Mouse (Mus musculus): ENCODE measurements around the gene Arhgef39. TPM values are rescaled to one million over a fixed set of nuclear protein-coding genes. Genes with fewer than 3 reads are reported as not detected.

Arhgef39 gene
- polyA plus RNA-seq (2015; fragmentation: Illumina TruSeq; extraction: RNeasy Lipid Tissue Mini Kit (QIAGEN cat#74804); ENCODE audit: insufficient read depth, low read depth, low replicate concordance), result 3.8 TPM

GRCm38 (mm10) chr4:43499407-43500333 is at the start of gene Arhgef39:
Arhgef39 (minus strand) TSS chr4:43499695.

GRCm38 (mm10) chr4:43506536-43507185 is 7.2 kb upstream of the Arhgef39 start, which contains the start of gene Car9:
Car9 (plus strand) TSS chr4:43506966.

GRCm38 (mm10) chr4:43492821-43493185 is 6.7 kb downstream of the Arhgef39 start, which contains the start of gene Ccdc107:
Ccdc107 (plus strand) TSS chr4:43492900.

GRCm38 (mm10) chr4:43483535-43484091 is 15.9 kb downstream of the Arhgef39 start, which contains the start of gene Sit1:
Sit1 (minus strand) TSS chr4:43483734.

GRCm38 (mm10) chr4:43454041-43454836 is 45.3 kb downstream of the Arhgef39 start, which contains the start of gene Cd72:
Cd72 (minus strand) TSS chr4:43454628.

Other genes with a start within 250 kb of the Arhgef39 start
- gene Atp8b5, start 232.5 kb downstream of the Arhgef39 start, polyA plus RNA-seq (2015; fragmentation: Illumina TruSeq; extraction: RNeasy Lipid Tissue Mini Kit (QIAGEN cat#74804); ENCODE audit: insufficient read depth, low read depth, low replicate concordance), result 0.28 TPM
- 5.5 TPM for gene Rusc2, start 117.7 kb downstream of the Arhgef39 start, polyA plus RNA-seq (2015; fragmentation: Illumina TruSeq; extraction: RNeasy Lipid Tissue Mini Kit (QIAGEN cat#74804); ENCODE audit: insufficient read depth, low read depth, low replicate concordance)
- gene Fam166b, start 70.6 kb downstream of the Arhgef39 start, polyA plus RNA-seq (2015; fragmentation: Illumina TruSeq; extraction: RNeasy Lipid Tissue Mini Kit (QIAGEN cat#74804); ENCODE audit: insufficient read depth, low read depth, low replicate concordance), result not detected
- gene Tesk1, start 57.8 kb downstream of the Arhgef39 start, polyA plus RNA-seq (2015; fragmentation: Illumina TruSeq; extraction: RNeasy Lipid Tissue Mini Kit (QIAGEN cat#74804); ENCODE audit: insufficient read depth, low read depth, low replicate concordance), result 7.8 TPM
- gene Cd72, start 45.1 kb downstream of the Arhgef39 start, polyA plus RNA-seq (2015; fragmentation: Illumina TruSeq; extraction: RNeasy Lipid Tissue Mini Kit (QIAGEN cat#74804); ENCODE audit: insufficient read depth, low read depth, low replicate concordance), result 1.8 TPM
- gene Sit1, start 16.0 kb downstream of the Arhgef39 start, polyA plus RNA-seq (2015; fragmentation: Illumina TruSeq; extraction: RNeasy Lipid Tissue Mini Kit (QIAGEN cat#74804); ENCODE audit: insufficient read depth, low read depth, low replicate concordance), result not detected
- 28.5 TPM for gene Ccdc107, start 6.8 kb downstream of the Arhgef39 start, polyA plus RNA-seq (2015; fragmentation: Illumina TruSeq; extraction: RNeasy Lipid Tissue Mini Kit (QIAGEN cat#74804); ENCODE audit: insufficient read depth, low read depth, low replicate concordance)
- gene Car9, start 7.3 kb upstream of the Arhgef39 start, polyA plus RNA-seq (2015; fragmentation: Illumina TruSeq; extraction: RNeasy Lipid Tissue Mini Kit (QIAGEN cat#74804); ENCODE audit: insufficient read depth, low read depth, low replicate concordance), result not detected
- gene Tpm2, start 24.1 kb upstream of the Arhgef39 start, polyA plus RNA-seq (2015; fragmentation: Illumina TruSeq; extraction: RNeasy Lipid Tissue Mini Kit (QIAGEN cat#74804); ENCODE audit: insufficient read depth, low read depth, low replicate concordance), result 37.2 TPM
- gene Creb3, start 62.6 kb upstream of the Arhgef39 start, polyA plus RNA-seq (2015; fragmentation: Illumina TruSeq; extraction: RNeasy Lipid Tissue Mini Kit (QIAGEN cat#74804); ENCODE audit: insufficient read depth, low read depth, low replicate concordance), result 21.2 TPM
- 19.2 TPM for gene Tln1, start 63.0 kb upstream of the Arhgef39 start, polyA plus RNA-seq (2015; fragmentation: Illumina TruSeq; extraction: RNeasy Lipid Tissue Mini Kit (QIAGEN cat#74804); ENCODE audit: insufficient read depth, low read depth, low replicate concordance)
- gene Rgp1, start 79.0 kb upstream of the Arhgef39 start, polyA plus RNA-seq (2015; fragmentation: Illumina TruSeq; extraction: RNeasy Lipid Tissue Mini Kit (QIAGEN cat#74804); ENCODE audit: insufficient read depth, low read depth, low replicate concordance), result 6.8 TPM
- gene Gba2, start 79.2 kb upstream of the Arhgef39 start, polyA plus RNA-seq (2015; fragmentation: Illumina TruSeq; extraction: RNeasy Lipid Tissue Mini Kit (QIAGEN cat#74804); ENCODE audit: insufficient read depth, low read depth, low replicate concordance), result 4.6 TPM
- gene Msmp, start 84.8 kb upstream of the Arhgef39 start, polyA plus RNA-seq (2015; fragmentation: Illumina TruSeq; extraction: RNeasy Lipid Tissue Mini Kit (QIAGEN cat#74804); ENCODE audit: insufficient read depth, low read depth, low replicate concordance), result not detected
- gene Npr2, start 132.2 kb upstream of the Arhgef39 start, polyA plus RNA-seq (2015; fragmentation: Illumina TruSeq; extraction: RNeasy Lipid Tissue Mini Kit (QIAGEN cat#74804); ENCODE audit: insufficient read depth, low read depth, low replicate concordance), result 10.7 TPM
- gene Spag8, start 153.9 kb upstream of the Arhgef39 start, polyA plus RNA-seq (2015; fragmentation: Illumina TruSeq; extraction: RNeasy Lipid Tissue Mini Kit (QIAGEN cat#74804); ENCODE audit: insufficient read depth, low read depth, low replicate concordance), result 1.1 TPM
- 22.0 TPM for gene Hint2, start 156.8 kb upstream of the Arhgef39 start, polyA plus RNA-seq (2015; fragmentation: Illumina TruSeq; extraction: RNeasy Lipid Tissue Mini Kit (QIAGEN cat#74804); ENCODE audit: insufficient read depth, low read depth, low replicate concordance)
- 1.8 TPM for gene Tmem8b, start 169.3 kb upstream of the Arhgef39 start, polyA plus RNA-seq (2015; fragmentation: Illumina TruSeq; extraction: RNeasy Lipid Tissue Mini Kit (QIAGEN cat#74804); ENCODE audit: insufficient read depth, low read depth, low replicate concordance)
- gene Fam221b, start 169.4 kb upstream of the Arhgef39 start, polyA plus RNA-seq (2015; fragmentation: Illumina TruSeq; extraction: RNeasy Lipid Tissue Mini Kit (QIAGEN cat#74804); ENCODE audit: insufficient read depth, low read depth, low replicate concordance), result 0.20 TPM
- not detected for gene Olfr70, start 201.1 kb upstream of the Arhgef39 start, polyA plus RNA-seq (2015; fragmentation: Illumina TruSeq; extraction: RNeasy Lipid Tissue Mini Kit (QIAGEN cat#74804); ENCODE audit: insufficient read depth, low read depth, low replicate concordance)
- not detected for gene Olfr71, start 210.6 kb upstream of the Arhgef39 start, polyA plus RNA-seq (2015; fragmentation: Illumina TruSeq; extraction: RNeasy Lipid Tissue Mini Kit (QIAGEN cat#74804); ENCODE audit: insufficient read depth, low read depth, low replicate concordance)
- 3.5 TPM for gene Hrct1, start 227.5 kb upstream of the Arhgef39 start, polyA plus RNA-seq (2015; fragmentation: Illumina TruSeq; extraction: RNeasy Lipid Tissue Mini Kit (QIAGEN cat#74804); ENCODE audit: insufficient read depth, low read depth, low replicate concordance)
- gene Spaar, start 230.3 kb upstream of the Arhgef39 start, polyA plus RNA-seq (2015; fragmentation: Illumina TruSeq; extraction: RNeasy Lipid Tissue Mini Kit (QIAGEN cat#74804); ENCODE audit: insufficient read depth, low read depth, low replicate concordance), result 0.65 TPM

Measured in pancreas, adult 10 weeks (tissue).